Mouse (Mus musculus): ENCODE data around the gene Leng8. TPM values are rescaled to one million over a fixed set of nuclear protein-coding genes. Genes with fewer than 3 reads are reported as not detected.

The Leng8 gene
- polyA plus RNA-seq, 1 experiment, result 21.2 TPM

DNA sequence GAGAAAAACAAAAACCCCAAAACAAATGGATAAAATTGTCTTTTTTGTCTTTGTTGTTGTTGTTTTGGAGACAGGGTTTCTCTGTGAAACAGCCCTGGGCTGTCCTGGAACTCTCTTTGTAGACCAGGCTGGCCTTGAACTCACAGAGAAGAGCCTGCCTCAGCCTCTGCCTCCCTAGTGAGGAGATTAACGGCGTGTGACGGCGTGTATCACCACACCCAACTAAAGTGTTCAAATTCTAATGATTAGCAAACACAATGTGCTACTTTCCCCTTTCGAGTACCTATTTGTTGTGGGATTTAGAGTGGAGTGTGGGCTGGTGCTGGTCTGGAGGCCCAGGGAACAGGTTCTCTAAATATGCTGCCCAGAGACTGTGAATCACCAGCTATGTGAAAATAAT is 1.9 kb upstream of the Leng8 start:
- TF ChIP-seq GATA1 (IDR thresholded peaks at IDR 0.05; ENCODE audit: low read length) (no peak), TAL1 (IDR thresholded peaks at IDR 0.05; ENCODE audit: low read length) (no peak)
- Histone ChIP-seq H3K4me3 (replicated peaks) (no peak overlapping the region), H3K27me3 (ENCODE audit: control insufficient read depth) (no peaks in the 10 kb centered on the region), H3K4me1 (ENCODE audit: control insufficient read depth) (peaks cover 46% of the 10 kb centered on the region), H3K9me3 (ENCODE audit: control insufficient read depth, low read length) (no peaks in the 10 kb centered on the region), H3K36me3 (ENCODE audit: control insufficient read depth) (peaks cover 33% of the 10 kb centered on the region)

GRCm38 (mm10) chr7:4136404-4136770 is 452 bp upstream of the Leng8 start:
- H3K27me3 ChIP-seq (ENCODE audit: control insufficient read depth), result no peaks in the 10 kb centered on the region
- H3K9me3 ChIP-seq (ENCODE audit: control insufficient read depth, low read length), result no peaks in the 10 kb centered on the region
- H3K4me1 ChIP-seq (ENCODE audit: control insufficient read depth), result peaks cover 40% of the 10 kb centered on the region
- peak overlapping the region; percentile 89 for H3K4me3 ChIP-seq (replicated peaks)
- H3K36me3 ChIP-seq (ENCODE audit: control insufficient read depth), result peaks cover 48% of the 10 kb centered on the region
- TF ChIP-seq GATA1 (IDR thresholded peaks at IDR 0.05; ENCODE audit: low read length) (no peak), TAL1 (IDR thresholded peaks at IDR 0.05; ENCODE audit: low read length) (no peak)

- Histone ChIP-seq H3K27me3 (ENCODE audit: control insufficient read depth) (no peaks in the 10 kb centered on the region), H3K4me1 (ENCODE audit: control insufficient read depth) (peaks cover 39% of the 10 kb centered on the region), H3K9me3 (ENCODE audit: control insufficient read depth, low read length) (no peaks in the 10 kb centered on the region), H3K36me3 (ENCODE audit: control insufficient read depth) (peaks cover 61% of the 10 kb centered on the region), H3K4me3 (replicated peaks) (peak overlapping the region; percentile 89)
- no peak for TF ChIP-seq TAL1 (IDR thresholded peaks at IDR 0.05; ENCODE audit: low read length)
- TF ChIP-seq GATA1 (IDR thresholded peaks at IDR 0.05; ENCODE audit: low read length), result no peak
Observed at GRCm38 (mm10) chr7:4137746-4138145, 907 bp downstream of the Leng8 start.

DNA sequence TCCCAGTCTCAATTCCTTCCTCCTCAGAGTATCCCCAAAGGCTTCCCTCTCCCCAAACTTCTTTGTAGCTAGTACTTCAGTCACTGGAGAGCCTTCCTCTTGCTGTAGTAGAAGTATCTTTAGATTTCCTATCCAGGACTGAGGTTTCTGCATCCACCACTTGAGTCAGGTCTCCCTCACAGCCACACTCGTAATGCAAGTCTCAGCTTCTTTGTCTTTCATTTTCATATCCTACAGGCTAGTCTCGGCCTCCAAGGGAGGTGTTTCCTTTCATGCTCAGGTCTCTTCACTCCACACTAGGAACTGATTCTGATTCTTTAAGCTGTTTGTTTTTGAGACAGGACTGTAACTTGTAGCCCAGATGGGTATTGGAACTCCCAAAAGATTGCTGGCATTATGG is 1.3 kb downstream of the Leng8 start:
- TF ChIP-seq TAL1 (IDR thresholded peaks at IDR 0.05; ENCODE audit: low read length) (no peak), GATA1 (IDR thresholded peaks at IDR 0.05; ENCODE audit: low read length) (no peak)
- peak overlapping the region; percentile 89 for H3K4me3 ChIP-seq (replicated peaks)
- no peaks in the 10 kb centered on the region for H3K9me3 ChIP-seq (ENCODE audit: control insufficient read depth, low read length)
- H3K27me3 ChIP-seq (ENCODE audit: control insufficient read depth), result no peaks in the 10 kb centered on the region
- peaks cover 61% of the 10 kb centered on the region for H3K36me3 ChIP-seq (ENCODE audit: control insufficient read depth)
- H3K4me1 ChIP-seq (ENCODE audit: control insufficient read depth), result peaks cover 39% of the 10 kb centered on the region

GRCm38 (mm10) chr7:4138671-4139070 is 1.8 kb downstream of the Leng8 start:
- H3K4me3 ChIP-seq (replicated peaks), result peak overlapping the region; percentile 19
- peaks cover 62% of the 10 kb centered on the region for H3K36me3 ChIP-seq (ENCODE audit: control insufficient read depth)
- peaks cover 39% of the 10 kb centered on the region for H3K4me1 ChIP-seq (ENCODE audit: control insufficient read depth)
- H3K9me3 ChIP-seq (ENCODE audit: control insufficient read depth, low read length), result no peaks in the 10 kb centered on the region
- no peaks in the 10 kb centered on the region for H3K27me3 ChIP-seq (ENCODE audit: control insufficient read depth)
- no peak for TF ChIP-seq TAL1 (IDR thresholded peaks at IDR 0.05; ENCODE audit: low read length)
- no peak for TF ChIP-seq GATA1 (IDR thresholded peaks at IDR 0.05; ENCODE audit: low read length)

GRCm38 (mm10) chr7:4139391-4139790 is 2.6 kb downstream of the Leng8 start:
- peaks cover 69% of the 10 kb centered on the region for H3K36me3 ChIP-seq (ENCODE audit: control insufficient read depth)
- no peak overlapping the region for H3K4me3 ChIP-seq (replicated peaks)

DNA sequence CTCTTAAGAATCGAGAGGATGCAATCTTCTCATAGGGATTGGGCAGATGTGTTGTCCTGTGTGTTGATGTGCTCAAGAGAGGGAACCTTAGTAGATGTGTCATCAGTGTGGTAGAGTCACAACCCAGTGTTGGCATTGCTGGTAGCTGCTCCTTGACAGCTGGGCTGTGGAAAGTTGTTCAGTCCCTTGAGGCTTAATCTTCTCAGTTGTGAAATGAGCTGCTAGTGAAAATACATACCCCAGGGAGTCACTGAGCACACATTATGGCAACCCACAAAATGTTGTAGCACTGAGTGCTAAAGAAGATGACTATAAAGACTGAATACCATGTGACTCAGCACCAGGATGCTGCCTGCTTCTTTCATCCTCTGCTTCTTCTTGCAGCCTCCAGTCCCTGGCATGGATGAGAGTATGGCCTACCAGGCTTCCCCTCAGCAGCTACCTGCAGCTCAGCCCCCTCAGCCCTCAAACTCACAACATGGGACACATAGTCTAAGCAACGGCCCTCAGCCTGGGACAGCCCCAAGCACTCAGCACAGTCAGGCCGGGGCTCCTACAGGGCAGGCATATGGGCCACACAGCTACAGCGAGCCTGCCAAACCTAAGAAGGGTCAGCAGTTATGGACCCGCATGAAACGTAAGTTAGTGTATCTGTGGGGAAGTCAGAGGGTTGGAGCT is 4.9 kb downstream of the Leng8 start:
- no peaks in the 10 kb centered on the region for H3K9me3 ChIP-seq (ENCODE audit: control insufficient read depth, low read length)
- H3K36me3 ChIP-seq (ENCODE audit: control insufficient read depth), result peaks cover 93% of the 10 kb centered on the region
- H3K4me1 ChIP-seq (ENCODE audit: control insufficient read depth), result peaks cover 36% of the 10 kb centered on the region
- H3K4me3 ChIP-seq (replicated peaks), result no peak overlapping the region
- no peak for TF ChIP-seq TAL1 (IDR thresholded peaks at IDR 0.05; ENCODE audit: low read length)
- no peak for TF ChIP-seq GATA1 (IDR thresholded peaks at IDR 0.05; ENCODE audit: low read length)
- H3K27me3 ChIP-seq (ENCODE audit: control insufficient read depth), result no peaks in the 10 kb centered on the region

More at GRCm38 (mm10) chr7:4139391-4139790, 2.6 kb downstream of the Leng8 start:
- H3K9me3 ChIP-seq (ENCODE audit: control insufficient read depth, low read length), result no peaks in the 10 kb centered on the region
- TF ChIP-seq GATA1 (IDR thresholded peaks at IDR 0.05; ENCODE audit: low read length), result no peak
- TF ChIP-seq TAL1 (IDR thresholded peaks at IDR 0.05; ENCODE audit: low read length), result no peak
- H3K4me1 ChIP-seq (ENCODE audit: control insufficient read depth), result peaks cover 37% of the 10 kb centered on the region
- no peaks in the 10 kb centered on the region for H3K27me3 ChIP-seq (ENCODE audit: control insufficient read depth)

DNA sequence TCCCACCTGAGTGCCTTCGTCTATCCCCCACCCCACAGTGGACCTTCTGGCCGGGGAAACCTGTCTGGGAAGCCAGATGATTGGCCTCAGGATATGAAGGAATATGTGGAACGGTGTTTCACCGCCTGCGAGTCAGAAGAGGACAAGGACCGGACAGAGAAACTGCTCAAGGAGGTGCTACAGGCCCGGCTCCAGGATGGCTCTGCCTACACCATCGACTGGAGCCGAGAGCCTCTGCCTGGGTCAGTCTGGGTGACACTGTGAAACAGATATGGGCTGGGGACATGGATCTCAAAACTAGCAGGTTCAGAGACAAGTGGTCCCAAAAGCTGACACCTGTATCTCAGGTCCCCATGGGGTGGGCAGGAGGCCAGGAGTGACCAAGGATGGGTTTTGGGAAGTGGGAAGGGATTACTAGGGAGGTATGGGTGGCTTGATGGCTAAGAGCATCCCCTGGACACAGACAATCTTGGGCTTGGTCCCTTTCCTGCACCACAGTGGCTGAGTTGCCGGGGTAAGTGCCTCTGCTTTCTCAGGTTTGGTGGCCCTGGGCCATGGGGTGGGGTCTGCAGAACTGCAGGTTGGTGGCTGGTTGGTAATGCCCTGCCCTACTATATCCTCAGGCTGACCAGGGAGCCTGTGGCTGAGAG is 6.1 kb downstream of the Leng8 start:
- Histone ChIP-seq H3K4me1 (ENCODE audit: control insufficient read depth) (peaks cover 42% of the 10 kb centered on the region), H3K9me3 (ENCODE audit: control insufficient read depth, low read length) (no peaks in the 10 kb centered on the region), H3K4me3 (replicated peaks) (no peak overlapping the region), H3K27me3 (ENCODE audit: control insufficient read depth) (no peaks in the 10 kb centered on the region), H3K36me3 (ENCODE audit: control insufficient read depth) (peaks cover 100% of the 10 kb centered on the region)
- TF ChIP-seq TAL1 (IDR thresholded peaks at IDR 0.05; ENCODE audit: low read length) (no peak), GATA1 (IDR thresholded peaks at IDR 0.05; ENCODE audit: low read length) (no peak)

- no peak overlapping the region for H3K4me3 ChIP-seq (replicated peaks)
- H3K36me3 ChIP-seq (ENCODE audit: control insufficient read depth), result peaks cover 100% of the 10 kb centered on the region
- peaks cover 42% of the 10 kb centered on the region for H3K4me1 ChIP-seq (ENCODE audit: control insufficient read depth)
- no peak for TF ChIP-seq TAL1 (IDR thresholded peaks at IDR 0.05; ENCODE audit: low read length)
- TF ChIP-seq GATA1 (IDR thresholded peaks at IDR 0.05; ENCODE audit: low read length), result no peak
- H3K9me3 ChIP-seq (ENCODE audit: control insufficient read depth, low read length), result no peaks in the 10 kb centered on the region
- H3K27me3 ChIP-seq (ENCODE audit: control insufficient read depth), result no peaks in the 10 kb centered on the region
Observed at GRCm38 (mm10) chr7:4143506-4143905, 6.7 kb downstream of the Leng8 start.

Data from erythroblast, embryonic 14.5 days (primary cell).